Mouse (Mus musculus): ENCODE measurements at regions not wholly inside any gene's neighbourhood (a gene's known extent, or its start where the extent isn't known, plus 50 kb on each side); places are given as distances from the start of the nearest gene placed in this dataset.
A peak's percentile ranks its signal among the peaks of the same experiment; 100 is the strongest.

- H3K4me3 ChIP-seq = no peak overlapping the region
- H3K27ac ChIP-seq (replicated peaks) = peak overlapping the region; percentile 67
- H3K4me1 ChIP-seq = peaks cover 21% of the 10 kb centered on the region
- no peak overlapping the region for H3K4me2 ChIP-seq (replicated peaks)
- H3K36me3 ChIP-seq = no peaks in the 10 kb centered on the region
- 12% methylated on average over 3 of the region's 3 CpGs for WGBS
- ATAC-seq (replicated peaks) = no peak
- no peaks in the 10 kb centered on the region for H3K27me3 ChIP-seq
- no peaks in the 10 kb centered on the region for H3K9me3 ChIP-seq
- H3K9ac ChIP-seq (replicated peaks) = no peak overlapping the region
Observed at GRCm38 (mm10) chr12:12528478-12528981, 266.6 kb downstream of the Fam49a start.

GRCm38 (mm10) chr12:12527766-12528477 is 266.0 kb downstream of the Fam49a start:
- no peak overlapping the region for H3K4me2 ChIP-seq (replicated peaks)
- peak overlapping the region; percentile 67 for H3K27ac ChIP-seq (replicated peaks)
- H3K9ac ChIP-seq (replicated peaks) = no peak overlapping the region
- H3K9me3 ChIP-seq = no peaks in the 10 kb centered on the region
- no peak overlapping the region for H3K4me3 ChIP-seq
- 8% methylated on average over 7 of the region's 7 CpGs for WGBS
- H3K36me3 ChIP-seq = no peaks in the 10 kb centered on the region
- peak; percentile 86 for ATAC-seq (replicated peaks)
- peaks cover 21% of the 10 kb centered on the region for H3K4me1 ChIP-seq
- no peaks in the 10 kb centered on the region for H3K27me3 ChIP-seq

GRCm38 (mm10) chr12:12527366-12527765 is 265.4 kb downstream of the Fam49a start:
- WGBS = 11% methylated on average over 3 of the region's 3 CpGs
- Histone ChIP-seq H3K27me3 (no peaks in the 10 kb centered on the region), H3K9me3 (no peaks in the 10 kb centered on the region), H3K4me2 (replicated peaks) (no peak overlapping the region), H3K4me1 (peaks cover 21% of the 10 kb centered on the region), H3K27ac (replicated peaks) (peak overlapping the region; percentile 67), H3K36me3 (no peaks in the 10 kb centered on the region), H3K9ac (replicated peaks) (no peak overlapping the region), H3K4me3 (no peak overlapping the region)
- peak; percentile 84 for ATAC-seq (replicated peaks)

- Histone ChIP-seq H3K4me1 (0 out of 2 replicates have a peak, but pooled peaks cover 5% of the 10 kb centered on the region), H3K36me3 (no peaks in the 10 kb centered on the region), H3K4me2 (replicated peaks) (no peak overlapping the region), H3K9ac (replicated peaks) (no peak overlapping the region), H3K27ac (replicated peaks) (no peak overlapping the region), H3K9me3 (no peaks in the 10 kb centered on the region), H3K4me3 (no peak overlapping the region), H3K27me3 (no peaks in the 10 kb centered on the region)
- no peak for ATAC-seq (replicated peaks)
- 97% methylated on average over 8 of the region's 8 CpGs for whole genome bisulfite sequencing
Observed at GRCm38 (mm10) chr12:12520311-12520852, 258.4 kb downstream of the Fam49a start.

GRCm38 (mm10) chr12:12518490-12519070 is 256.6 kb downstream of the Fam49a start:
- no peak overlapping the region for H3K27ac ChIP-seq (replicated peaks)
- no peak overlapping the region for H3K4me3 ChIP-seq
- H3K4me2 ChIP-seq (replicated peaks) = no peak overlapping the region
- no peak overlapping the region for H3K9ac ChIP-seq (replicated peaks)
- 47% methylated on average over 5 of the region's 5 CpGs for WGBS
- 0 out of 2 replicates have a peak, but pooled peaks cover 5% of the 10 kb centered on the region for H3K4me1 ChIP-seq
- no peak for ATAC-seq (replicated peaks)
- no peaks in the 10 kb centered on the region for H3K9me3 ChIP-seq
- no peaks in the 10 kb centered on the region for H3K36me3 ChIP-seq
- H3K27me3 ChIP-seq = no peaks in the 10 kb centered on the region

GRCm38 (mm10) chr12:12517020-12517419 is 255.1 kb downstream of the Fam49a start:
- H3K4me3 ChIP-seq = no peak overlapping the region
- ATAC-seq (replicated peaks) = no peak
- H3K27me3 ChIP-seq = no peaks in the 10 kb centered on the region
- H3K4me1 ChIP-seq = 0 out of 2 replicates have a peak, but pooled peaks cover 5% of the 10 kb centered on the region
- no peaks in the 10 kb centered on the region for H3K36me3 ChIP-seq
- H3K9me3 ChIP-seq = no peaks in the 10 kb centered on the region
- H3K9ac ChIP-seq (replicated peaks) = no peak overlapping the region
- H3K4me2 ChIP-seq (replicated peaks) = no peak overlapping the region
- WGBS = 93% methylated on average over 4 of the region's 4 CpGs
- no peak overlapping the region for H3K27ac ChIP-seq (replicated peaks)

GRCm38 (mm10) chr12:12510764-12511163 is 248.8 kb downstream of the Fam49a start:
- Histone ChIP-seq H3K4me2 (replicated peaks) (no peak overlapping the region), H3K4me3 (no peak overlapping the region), H3K9ac (replicated peaks) (no peak overlapping the region), H3K27me3 (no peaks in the 10 kb centered on the region), H3K4me1 (peaks cover 15% of the 10 kb centered on the region; the same call in 1 of the 2 replicates), H3K27ac (replicated peaks) (no peak overlapping the region), H3K9me3 (no peaks in the 10 kb centered on the region), H3K36me3 (no peaks in the 10 kb centered on the region)
- ATAC-seq (replicated peaks) = no peak

GRCm38 (mm10) chr12:12509164-12509937 is 247.4 kb downstream of the Fam49a start:
- Histone ChIP-seq H3K27ac (replicated peaks) (peak overlapping the region; percentile 56; the same call in 1 of the 2 replicates), H3K27me3 (no peaks in the 10 kb centered on the region), H3K9ac (replicated peaks) (no peak overlapping the region), H3K4me2 (replicated peaks) (no peak overlapping the region), H3K4me3 (no peak overlapping the region), H3K9me3 (no peaks in the 10 kb centered on the region), H3K4me1 (peaks cover 15% of the 10 kb centered on the region; the same call in 1 of the 2 replicates), H3K36me3 (no peaks in the 10 kb centered on the region)
- WGBS = 27% methylated on average over 9 of the region's 9 CpGs
- ATAC-seq (replicated peaks) = peak; percentile 63

- Histone ChIP-seq H3K4me1 (peaks cover 15% of the 10 kb centered on the region; the same call in 1 of the 2 replicates), H3K27ac (replicated peaks) (peak overlapping the region; percentile 56), H3K4me3 (no peak overlapping the region), H3K9ac (replicated peaks) (no peak overlapping the region), H3K27me3 (no peaks in the 10 kb centered on the region), H3K9me3 (no peaks in the 10 kb centered on the region), H3K4me2 (replicated peaks) (no peak overlapping the region), H3K36me3 (no peaks in the 10 kb centered on the region)
- WGBS = 33% methylated on average over 9 of the region's 9 CpGs
- ATAC-seq (replicated peaks) = peak; percentile 55; the same call in 1 of the 2 replicates
Observed at GRCm38 (mm10) chr12:12508487-12509125, 246.7 kb downstream of the Fam49a start.

GRCm38 (mm10) chr12:12506671-12507070 is 244.7 kb downstream of the Fam49a start:
- no peaks in the 10 kb centered on the region for H3K27me3 ChIP-seq
- H3K9me3 ChIP-seq = no peaks in the 10 kb centered on the region
- WGBS = 80% methylated on average over 3 of the region's 3 CpGs
- H3K9ac ChIP-seq (replicated peaks) = no peak overlapping the region
- H3K27ac ChIP-seq (replicated peaks) = no peak overlapping the region
- no peak for ATAC-seq (replicated peaks)
- H3K4me3 ChIP-seq = no peak overlapping the region
- H3K36me3 ChIP-seq = no peaks in the 10 kb centered on the region
- peaks cover 15% of the 10 kb centered on the region; the same call in 1 of the 2 replicates for H3K4me1 ChIP-seq
- no peak overlapping the region for H3K4me2 ChIP-seq (replicated peaks)

GRCm38 (mm10) chr12:12505590-12505989 is 243.7 kb downstream of the Fam49a start:
- Histone ChIP-seq H3K27ac (replicated peaks) (no peak overlapping the region), H3K9me3 (no peaks in the 10 kb centered on the region), H3K4me3 (no peak overlapping the region), H3K9ac (replicated peaks) (no peak overlapping the region), H3K36me3 (no peaks in the 10 kb centered on the region), H3K27me3 (no peaks in the 10 kb centered on the region), H3K4me1 (peaks cover 15% of the 10 kb centered on the region; the same call in 1 of the 2 replicates), H3K4me2 (replicated peaks) (no peak overlapping the region)
- no peak for ATAC-seq (replicated peaks)
- 93% methylated on average over 4 of the region's 4 CpGs for WGBS
